Mouse (Mus musculus) neural tube, embryonic 15.5 days (tissue): ENCODE results near the gene Myl12a. TPM values are rescaled to one million over a fixed set of nuclear protein-coding genes. Genes with fewer than 3 reads are reported as not detected.
"Not testable (repeated sequence)": the region's sequence is repeated elsewhere in the genome, so short reads cannot be mapped to it uniquely, and the experiment has no call there.

Experiments
- ATAC-seq: fragments of 200-750 bp; cut with Nextera tagmentation; 2 replicates; pipeline ENCODE4 v1.8.0; 2017; ENCODE audit warnings: mild to moderate bottlenecking, moderate TSS enrichment, moderate library complexity; ENCODE audit not compliant: low FRiP score
- H3K27ac ChIP-seq: fragments of 300-500 bp; sonication (generic); replicated peaks from 2 replicates; pipeline ENCODE4 v1.5.1; 2015; ENCODE audit warnings: mild to moderate bottlenecking, inconsistent platforms
- H3K27me3 ChIP-seq: fragments of 300-500 bp; sonication (generic); replicated peaks from 2 replicates; pipeline ENCODE4 v1.6.1; 2015; ENCODE audit warnings: inconsistent platforms
- H3K36me3 ChIP-seq: fragments of 300-500 bp; sonication (generic); 2 replicates; pipeline ENCODE4 v1.6.1; 2015; ENCODE audit warnings: inconsistent platforms
- H3K4me1 ChIP-seq: fragments of 300-500 bp; sonication (generic); 2 replicates; pipeline ENCODE4 v1.6.1; 2015; ENCODE audit warnings: inconsistent platforms
- H3K4me2 ChIP-seq: fragments of 300-500 bp; sonication (generic); 2 replicates; pipeline ENCODE4 v1.6.1; 2015; ENCODE audit warnings: inconsistent platforms, mild to moderate bottlenecking, moderate library complexity
- H3K4me3 ChIP-seq: fragments of 300-500 bp; sonication (generic); replicated peaks from 2 replicates; pipeline ENCODE4 v1.5.1; 2015; ENCODE audit warnings: mild to moderate bottlenecking, inconsistent platforms
- H3K9ac ChIP-seq: fragments of 300-500 bp; sonication (generic); replicated peaks from 2 replicates; pipeline ENCODE4 v1.6.1; 2015; ENCODE audit warnings: mild to moderate bottlenecking, inconsistent platforms
- H3K9me3 ChIP-seq: fragments of 300-500 bp; sonication (generic); replicated peaks from 2 replicates; pipeline ENCODE4 v1.6.1; 2016; ENCODE audit warnings: inconsistent platforms
- WGBS: fragments of 180-500 bp; shearing (Covaris S2); methylation state at CpG from one replicate; pipeline ENCODE4 v1.1.7; 2015; ENCODE audit warnings: mixed read lengths; 5-methylcytosine and 5-hydroxymethylcytosine counted together
- polyA plus RNA-seq: library from polyadenylated mRNA; unstranded; fragments of >200 nt; fragmentation: Nextera tagmentation; extraction: Ambion mirVana; gene quantifications from 2 replicates; pipeline ENCODE4 v1.2.1, GENCODE M21; 2015

Myl12a gene
- polyA plus RNA-seq, 1 experiment from 2014 or later: 103 TPM

DNA sequence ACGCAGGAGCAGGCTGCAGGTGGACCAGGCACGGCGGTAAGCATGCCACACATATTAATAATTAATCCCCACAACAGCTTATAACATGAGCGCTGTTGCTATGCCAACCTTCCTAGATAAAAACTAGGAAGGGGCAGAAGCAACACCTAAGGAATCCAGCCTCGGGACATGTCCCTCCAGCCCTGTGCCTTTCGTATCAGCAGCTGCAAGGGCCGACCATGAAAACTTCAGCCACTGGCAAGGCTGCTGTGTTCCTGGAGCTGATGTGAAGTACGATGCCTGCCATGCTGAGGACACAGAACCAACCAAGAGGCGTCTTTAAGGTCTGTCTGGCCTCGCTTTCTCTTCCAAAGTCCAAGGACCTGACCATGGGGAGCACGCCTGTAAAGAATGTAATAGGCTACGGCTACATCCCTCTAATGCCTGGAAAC lies 14.3 kb downstream of the Myl12a start:
- H3K4me1 ChIP-seq: peaks cover 36% of the 10 kb centered on the region
- H3K27ac ChIP-seq: no peak overlapping the region
- peak overlapping the region; percentile 77 for H3K4me2 ChIP-seq
- H3K27me3 ChIP-seq: no peaks in the 10 kb centered on the region
- no peak for ATAC-seq
- H3K9ac ChIP-seq: no peak overlapping the region
- 85% methylated on average over 12 of the region's 12 CpGs for WGBS
- no peak overlapping the region for H3K4me3 ChIP-seq
- no peaks in the 10 kb centered on the region for H3K9me3 ChIP-seq
- peaks cover 17% of the 10 kb centered on the region for H3K36me3 ChIP-seq

DNA sequence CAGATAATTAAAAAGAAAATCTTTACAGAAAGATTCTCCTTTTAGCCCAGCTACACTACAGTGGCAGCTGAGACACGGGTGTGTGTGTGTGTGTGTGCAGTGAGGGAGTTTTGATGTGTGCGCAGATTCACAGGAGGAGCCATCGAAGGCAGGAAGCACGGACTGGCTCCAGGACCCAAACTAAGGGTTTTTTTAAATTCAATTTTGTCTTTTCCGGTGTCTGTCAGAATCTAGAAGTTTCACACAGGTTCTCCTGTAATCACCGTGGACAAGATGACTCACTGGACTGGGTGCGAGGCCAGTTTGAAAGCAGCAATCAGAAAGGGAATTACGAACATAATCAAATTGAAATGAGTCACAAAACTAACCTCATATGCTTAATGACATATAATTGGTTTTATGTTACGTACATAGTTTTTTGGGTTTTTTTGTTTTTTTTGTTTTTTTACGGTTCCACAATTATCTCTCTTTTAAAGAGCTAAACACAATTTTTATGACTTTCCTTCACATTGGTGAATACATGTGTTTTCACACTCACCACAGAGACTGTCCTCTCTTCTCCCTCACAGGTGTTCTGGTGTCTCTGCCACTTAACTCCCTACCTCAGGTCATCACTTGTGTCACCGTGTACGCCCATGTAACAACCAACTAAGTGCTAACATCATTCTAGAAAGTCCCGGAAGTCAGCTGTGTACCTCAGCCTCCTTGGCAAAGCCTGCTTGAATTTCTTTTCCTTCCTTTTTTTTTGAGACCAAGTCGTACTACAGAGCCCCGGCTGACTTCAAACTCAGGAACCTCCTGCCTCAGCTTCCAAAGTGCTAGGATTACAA lies 15.6 kb downstream of the Myl12a start:
- Histone ChIP-seq H3K4me1 (peaks cover 36% of the 10 kb centered on the region), H3K4me2 (no peak overlapping the region), H3K27me3 (no peaks in the 10 kb centered on the region), H3K4me3 (no peak overlapping the region), H3K36me3 (peaks cover 20% of the 10 kb centered on the region), H3K9ac (no peak overlapping the region), H3K9me3 (no peaks in the 10 kb centered on the region), H3K27ac (no peak overlapping the region)
- WGBS: 92% methylated on average over 15 of the region's 15 CpGs
- no peak for ATAC-seq

DNA sequence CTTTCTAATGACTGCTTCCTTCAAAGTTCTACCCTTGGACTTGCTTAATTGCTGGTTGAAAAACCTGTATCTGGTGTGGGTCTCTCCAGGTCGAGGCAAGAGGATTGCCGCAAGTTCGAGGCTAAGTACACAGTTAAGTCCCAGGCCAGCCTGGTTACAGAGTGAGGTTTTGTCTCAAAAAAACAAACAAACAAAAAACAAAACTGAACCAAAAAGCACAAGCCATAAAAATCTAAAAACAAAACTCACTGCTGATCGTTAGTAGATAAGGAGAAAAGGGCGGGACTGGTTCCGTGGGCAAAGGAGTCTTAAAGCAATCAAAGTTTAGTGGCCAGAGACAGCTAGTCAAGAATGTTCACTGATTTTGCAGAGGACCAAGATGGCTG lies 16.3 kb downstream of the Myl12a start:
- H3K4me2 ChIP-seq: no peak overlapping the region
- H3K4me3 ChIP-seq: no peak overlapping the region
- H3K36me3 ChIP-seq: peaks cover 27% of the 10 kb centered on the region
- no peak overlapping the region for H3K9ac ChIP-seq
- no peak for ATAC-seq
- peaks cover 33% of the 10 kb centered on the region for H3K4me1 ChIP-seq
- 90% methylated on average over 6 of the region's 6 CpGs for WGBS
- no peaks in the 10 kb centered on the region for H3K27me3 ChIP-seq
- no peak overlapping the region for H3K27ac ChIP-seq
- no peaks in the 10 kb centered on the region for H3K9me3 ChIP-seq

DNA sequence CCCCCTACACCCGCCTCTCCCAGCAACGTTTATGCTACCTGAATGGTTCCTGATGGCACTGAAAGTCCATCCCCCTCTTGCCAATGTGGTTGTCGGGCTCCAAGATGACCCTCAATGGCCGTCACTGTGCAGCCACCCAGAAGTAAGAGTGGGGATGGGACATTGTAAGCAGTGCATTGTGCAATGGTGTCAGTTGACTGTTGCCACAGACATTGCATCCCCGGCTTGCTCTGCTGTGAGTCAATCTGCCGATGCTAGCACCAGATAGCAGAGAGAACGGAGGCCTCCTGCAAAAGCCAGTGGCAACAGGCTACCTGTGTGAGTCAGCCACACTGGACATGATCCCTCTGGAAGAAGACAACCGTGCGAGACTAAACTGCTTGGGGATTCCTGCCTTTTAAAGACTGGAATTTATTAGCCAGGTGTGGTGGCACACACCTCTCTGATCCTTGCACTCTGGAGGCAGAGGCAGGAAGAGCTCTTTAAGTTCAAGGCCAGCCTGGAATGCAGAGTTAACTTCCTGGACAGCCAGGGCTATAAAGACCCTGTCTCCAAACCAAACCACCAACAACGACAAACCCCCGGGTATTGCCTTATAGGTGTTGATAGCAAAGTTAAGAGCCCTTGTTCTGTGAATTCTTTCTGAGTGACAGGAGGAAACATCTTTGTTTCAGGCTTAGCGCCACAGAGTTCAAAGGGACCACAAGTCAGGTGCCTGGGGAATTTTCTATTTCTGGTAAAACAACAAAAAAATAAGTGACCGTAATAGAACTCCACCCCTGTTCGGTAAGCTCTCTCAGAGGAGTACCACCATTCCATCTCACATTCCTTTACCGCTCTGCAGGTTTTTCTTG lies 16.9 kb downstream of the Myl12a start:
- Histone ChIP-seq H3K4me3 (no peak overlapping the region), H3K36me3 (peaks cover 30% of the 10 kb centered on the region), H3K9me3 (no peaks in the 10 kb centered on the region), H3K4me2 (no peak overlapping the region), H3K27me3 (no peaks in the 10 kb centered on the region), H3K27ac (no peak overlapping the region), H3K4me1 (peaks cover 28% of the 10 kb centered on the region), H3K9ac (no peak overlapping the region)
- WGBS: 87% methylated on average over 15 of the region's 15 CpGs
- ATAC-seq: no peak

DNA sequence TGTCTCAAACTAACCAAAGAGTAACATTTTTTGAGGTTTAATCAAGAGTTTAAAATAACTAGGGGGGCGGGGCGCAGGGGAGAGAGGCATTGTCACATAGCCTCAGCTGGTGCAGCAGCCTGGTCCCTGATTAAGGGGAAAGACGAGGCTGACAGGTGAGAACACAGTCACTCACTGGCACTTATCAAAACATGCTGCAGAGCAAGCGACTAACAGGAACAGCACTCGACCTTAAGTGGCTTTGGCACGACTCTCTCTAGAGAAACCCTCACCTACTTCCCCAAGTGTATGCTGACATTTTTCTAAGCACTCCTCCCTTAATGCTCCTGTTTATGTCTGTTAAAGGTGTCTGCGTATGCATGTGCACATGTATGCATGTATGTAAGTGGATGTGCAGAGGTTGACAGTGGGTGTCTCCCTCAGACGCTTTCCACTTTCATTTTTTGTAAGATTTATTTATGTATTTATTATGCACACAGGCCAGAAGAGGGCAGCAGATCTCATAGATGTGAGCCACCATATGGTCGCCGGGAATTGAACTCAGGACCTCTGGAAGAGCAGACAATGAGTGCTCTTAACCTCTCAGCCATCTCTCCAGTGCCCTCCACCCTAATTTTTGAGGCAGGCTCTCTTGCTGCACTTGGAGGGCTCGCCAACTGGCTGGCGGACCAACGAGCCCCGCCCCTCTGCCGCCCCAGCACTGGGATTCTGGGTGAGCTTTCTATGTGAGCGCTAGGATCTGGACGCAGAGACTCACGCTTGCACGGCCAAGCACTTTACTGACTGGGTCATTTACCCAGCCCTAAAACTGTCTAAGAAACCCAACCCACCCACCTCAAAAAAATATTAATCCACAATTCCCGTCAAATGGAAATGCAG lies 23.1 kb downstream of the Myl12a start:
- 89% methylated on average over 20 of the region's 20 CpGs for WGBS
- no peaks in the 10 kb centered on the region for H3K4me1 ChIP-seq
- H3K36me3 ChIP-seq: peaks cover 43% of the 10 kb centered on the region
- H3K4me3 ChIP-seq: no peak overlapping the region
- no peak overlapping the region for H3K4me2 ChIP-seq
- H3K9ac ChIP-seq: no peak overlapping the region
- H3K27me3 ChIP-seq: no peaks in the 10 kb centered on the region
- ATAC-seq: no peak; the same call in 1 of the 2 replicates
- no peaks in the 10 kb centered on the region for H3K9me3 ChIP-seq
- no peak overlapping the region for H3K27ac ChIP-seq

DNA sequence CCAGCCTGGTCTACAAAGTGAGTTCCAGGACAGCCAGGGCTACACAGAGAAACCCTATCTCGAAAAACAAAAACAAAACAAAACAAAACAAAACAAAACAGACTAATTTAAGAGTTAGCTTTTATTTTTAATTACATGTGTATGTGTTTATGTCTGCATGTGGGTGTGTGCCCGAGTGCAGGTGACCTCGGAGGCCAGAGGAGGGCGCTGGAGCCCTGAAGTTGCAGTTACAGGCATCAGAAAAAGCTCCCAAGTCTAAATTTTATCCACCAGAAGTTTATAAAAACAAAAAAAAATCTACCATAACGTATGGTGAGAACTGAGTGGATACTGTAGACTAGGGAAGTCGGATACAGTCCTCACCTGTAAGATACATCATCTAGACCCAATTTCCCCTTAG lies 24.9 kb downstream of the Myl12a start:
- Histone ChIP-seq H3K36me3 (peaks cover 58% of the 10 kb centered on the region), H3K9me3 (no peaks in the 10 kb centered on the region), H3K9ac (no peak overlapping the region), H3K27me3 (no peaks in the 10 kb centered on the region), H3K4me1 (no peaks in the 10 kb centered on the region), H3K4me2 (no peak overlapping the region), H3K27ac (no peak overlapping the region), H3K4me3 (no peak overlapping the region)
- WGBS: 92% methylated on average over 6 of the region's 6 CpGs
- no peak for ATAC-seq

DNA sequence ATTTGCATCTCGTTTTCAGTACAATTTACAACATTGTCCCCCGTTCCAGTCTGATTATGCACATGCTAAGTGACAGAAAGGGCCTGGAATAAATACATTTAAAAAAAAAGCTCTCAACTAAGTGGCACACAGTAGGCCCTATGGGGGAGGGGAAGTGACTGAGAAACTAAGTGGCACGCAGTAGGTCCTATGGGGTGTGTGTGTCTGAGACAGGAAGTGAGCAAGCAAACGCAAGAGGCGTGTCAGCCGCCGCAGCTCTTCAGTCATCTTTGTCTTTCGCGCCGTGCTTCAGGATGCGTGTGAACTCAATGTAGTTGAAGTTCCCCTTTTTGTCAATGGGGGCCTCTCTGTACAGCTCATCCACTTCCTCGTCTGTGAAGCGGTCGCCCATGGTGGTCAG lies 28.6 kb downstream of the Myl12a start:
- not testable (repeated sequence) for H3K4me3 ChIP-seq, ATAC-seq
- WGBS: 88% methylated on average over 14 of the region's 14 CpGs

DNA sequence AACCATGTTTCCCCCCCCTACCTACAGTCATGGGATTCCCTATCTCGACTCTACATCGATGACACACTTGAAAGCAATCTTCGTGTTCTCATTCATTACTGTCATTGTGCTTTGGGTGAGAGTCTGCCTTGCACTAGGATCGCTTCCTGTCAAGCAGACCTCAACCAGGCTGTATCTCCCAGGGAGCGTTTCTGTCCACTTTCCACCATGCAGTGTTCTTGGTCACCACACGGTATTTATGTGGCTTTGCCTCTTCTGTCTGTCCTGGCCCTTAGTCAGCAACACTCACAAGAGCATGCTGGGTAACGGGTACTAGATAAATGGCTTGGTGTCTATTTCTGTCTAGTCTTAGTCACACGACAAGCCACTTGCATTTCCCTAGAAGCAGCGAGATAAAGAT lies 29.3 kb downstream of the Myl12a start:
- ATAC-seq: no peak

More for the DNA sequence above, 28.6 kb downstream of the Myl12a start:
- not testable (repeated sequence) for H3K27me3 ChIP-seq, H3K4me1 ChIP-seq, H3K4me2 ChIP-seq, H3K27ac ChIP-seq, H3K9me3 ChIP-seq, H3K9ac ChIP-seq
- H3K36me3 ChIP-seq: peaks cover 41% of the 10 kb centered on the region

DNA sequence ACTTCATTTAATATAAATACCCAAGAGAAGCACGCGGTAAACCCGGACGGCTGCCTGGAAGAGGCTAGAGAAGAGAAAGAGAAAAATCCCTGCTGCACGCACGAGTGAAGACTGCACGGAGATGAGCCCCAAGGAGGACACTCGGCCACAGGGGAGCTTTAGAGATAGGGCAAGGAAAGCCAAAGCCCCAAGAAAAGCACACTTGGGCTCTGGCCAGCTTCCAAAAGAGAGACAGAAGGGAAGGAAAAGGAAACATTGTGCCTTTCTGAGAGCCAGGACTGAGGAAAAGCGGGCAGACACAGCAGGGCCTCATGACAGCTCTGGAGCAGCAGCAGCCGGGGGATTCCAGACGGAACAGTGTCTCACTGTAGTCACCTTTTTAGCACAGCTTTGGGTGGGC lies 31.5 kb downstream of the Myl12a start:
- Histone ChIP-seq H3K36me3 (peaks cover 33% of the 10 kb centered on the region), H3K4me2 (no peak overlapping the region), H3K27me3 (no peaks in the 10 kb centered on the region), H3K4me3 (no peak overlapping the region), H3K9ac (no peak overlapping the region), H3K27ac (no peak overlapping the region), H3K9me3 (no peaks in the 10 kb centered on the region), H3K4me1 (no peaks in the 10 kb centered on the region)
- WGBS: 65% methylated on average over 11 of the region's 11 CpGs
- ATAC-seq: no peak; the same call in 1 of the 2 replicates

More for the DNA sequence above, 29.3 kb downstream of the Myl12a start:
- 91% methylated on average over 9 of the region's 9 CpGs for WGBS
- H3K9ac ChIP-seq: no peak overlapping the region
- H3K4me2 ChIP-seq: no peak overlapping the region
- no peaks in the 10 kb centered on the region for H3K27me3 ChIP-seq
- H3K4me1 ChIP-seq: no peaks in the 10 kb centered on the region
- H3K9me3 ChIP-seq: no peaks in the 10 kb centered on the region
- peaks cover 41% of the 10 kb centered on the region for H3K36me3 ChIP-seq
- no peak overlapping the region for H3K4me3 ChIP-seq
- H3K27ac ChIP-seq: no peak overlapping the region

DNA sequence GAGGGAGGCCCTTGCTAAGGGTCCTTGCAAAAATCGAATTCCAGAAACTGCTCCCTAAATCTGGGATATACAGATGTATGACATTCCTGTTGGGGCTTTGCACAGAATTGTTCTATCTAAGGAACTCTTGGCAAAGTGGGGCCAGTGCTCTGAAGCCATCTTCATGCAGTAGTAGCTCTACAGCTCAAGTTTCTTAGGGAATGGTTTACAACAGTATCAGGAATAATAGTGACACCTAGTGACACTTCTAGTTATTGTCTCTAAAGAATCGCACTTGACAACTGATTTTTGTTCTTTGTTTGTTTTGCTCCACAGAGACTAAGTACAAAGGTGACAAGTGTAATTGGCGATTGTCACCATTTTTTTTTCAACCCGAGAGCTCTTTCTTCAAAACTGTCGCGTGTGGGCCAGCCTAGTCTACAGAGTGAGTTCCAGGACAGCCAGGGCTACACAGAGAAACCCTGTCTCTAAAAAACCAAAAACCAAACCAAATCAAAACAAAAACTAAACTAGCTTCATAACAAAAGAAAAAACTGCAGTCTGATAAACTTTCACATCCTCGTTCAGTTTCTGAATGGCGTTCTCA lies 34.0 kb downstream of the Myl12a start:
- H3K4me2 ChIP-seq: no peak overlapping the region
- no peaks in the 10 kb centered on the region for H3K9me3 ChIP-seq
- H3K4me3 ChIP-seq: no peak overlapping the region
- no peaks in the 10 kb centered on the region for H3K4me1 ChIP-seq
- no peak overlapping the region for H3K9ac ChIP-seq
- no peaks in the 10 kb centered on the region for H3K27me3 ChIP-seq
- no peak overlapping the region for H3K27ac ChIP-seq
- ATAC-seq: peak; percentile 51; the same call in 1 of the 2 replicates
- H3K36me3 ChIP-seq: peaks cover 7% of the 10 kb centered on the region
- 33% methylated on average over 8 of the region's 8 CpGs for WGBS

DNA sequence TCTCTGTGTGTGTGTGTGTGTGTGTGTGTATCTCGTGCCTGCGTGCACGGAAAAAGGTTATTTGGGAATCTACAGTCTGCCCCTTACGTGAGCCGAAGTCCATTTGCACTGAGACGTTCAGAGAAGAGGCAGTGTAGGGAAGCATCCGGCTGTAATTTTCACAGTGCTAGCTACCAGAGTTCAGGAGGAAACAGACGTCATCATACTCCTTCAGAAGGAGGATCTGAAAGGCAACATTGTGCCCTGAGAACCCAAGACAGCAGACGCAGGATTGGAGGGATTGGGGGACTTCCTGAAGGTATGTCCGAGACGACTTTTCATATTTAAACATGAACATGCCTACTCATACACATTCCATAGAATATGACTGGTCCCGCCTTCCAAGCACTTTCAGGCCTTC lies 35.0 kb downstream of the Myl12a start:
- 64% methylated on average over 12 of the region's 12 CpGs for WGBS
- ATAC-seq: no peak
- H3K4me2 ChIP-seq: no peak overlapping the region

More for the DNA sequence above, 35.0 kb downstream of the Myl12a start:
- H3K9ac ChIP-seq: no peak overlapping the region
- H3K27me3 ChIP-seq: no peaks in the 10 kb centered on the region
- H3K4me1 ChIP-seq: no peaks in the 10 kb centered on the region
- H3K36me3 ChIP-seq: no peaks in the 10 kb centered on the region
- H3K9me3 ChIP-seq: no peaks in the 10 kb centered on the region
- no peak overlapping the region for H3K27ac ChIP-seq
- no peak overlapping the region for H3K4me3 ChIP-seq
